Mouse (Mus musculus) E14TG2a.4 (cell line): Measurements from ENCODE around the gene Gmpr.

ENCODE experiments used
- CTCF ChIP-seq: conservative IDR thresholded peaks from 2 replicates; pipeline ENCODE4 v1.5.1; 2014; ENCODE audit warnings: low read length
- POU5F1 ChIP-seq: IDR thresholded peaks from 2 replicates; pipeline ENCODE4 v1.6.1; 2014; ENCODE audit warnings: low read length, borderline replicate concordance

GRCm38 (mm10) chr13:45507274-45508229 is at the start of gene Gmpr:
- TF ChIP-seq CTCF, result no peak
- TF ChIP-seq POU5F1, result no peak
